Mouse (Mus musculus) urinary bladder, adult 18-20 months (tissue): ENCODE data around the gene Krt2.
A peak's percentile ranks its signal among the peaks of the same experiment; 100 is the strongest.

Source experiments
- DNase-seq, 2 experiments: peaks; one replicate each; pipeline ENCODE4 v3.0.0; 2022; ENCODE audit warnings: low spot score in 2 of 2, mixed read lengths in 2 of 2

Krt2 gene

DNA sequence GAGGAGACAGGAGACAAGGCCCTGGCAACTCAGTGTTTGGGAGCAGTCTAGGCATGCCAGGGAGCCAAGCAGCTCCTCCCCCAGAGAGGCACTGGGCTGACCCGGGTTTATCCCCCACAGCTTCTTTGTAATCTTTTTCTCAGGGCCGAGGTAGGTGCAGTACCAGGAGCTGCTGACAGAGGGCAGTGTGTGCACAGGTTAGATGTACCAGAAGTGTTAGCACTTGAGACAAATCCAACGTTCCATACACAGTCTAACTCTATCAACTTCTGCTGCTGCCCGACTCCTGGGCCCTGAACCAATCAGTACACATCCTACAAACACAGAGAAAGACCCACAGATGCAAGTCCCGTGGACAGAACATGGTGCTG, 45.3 kb downstream of the Krt2 start:
- DNase-seq: peak; percentile 87 to 94

DNA sequence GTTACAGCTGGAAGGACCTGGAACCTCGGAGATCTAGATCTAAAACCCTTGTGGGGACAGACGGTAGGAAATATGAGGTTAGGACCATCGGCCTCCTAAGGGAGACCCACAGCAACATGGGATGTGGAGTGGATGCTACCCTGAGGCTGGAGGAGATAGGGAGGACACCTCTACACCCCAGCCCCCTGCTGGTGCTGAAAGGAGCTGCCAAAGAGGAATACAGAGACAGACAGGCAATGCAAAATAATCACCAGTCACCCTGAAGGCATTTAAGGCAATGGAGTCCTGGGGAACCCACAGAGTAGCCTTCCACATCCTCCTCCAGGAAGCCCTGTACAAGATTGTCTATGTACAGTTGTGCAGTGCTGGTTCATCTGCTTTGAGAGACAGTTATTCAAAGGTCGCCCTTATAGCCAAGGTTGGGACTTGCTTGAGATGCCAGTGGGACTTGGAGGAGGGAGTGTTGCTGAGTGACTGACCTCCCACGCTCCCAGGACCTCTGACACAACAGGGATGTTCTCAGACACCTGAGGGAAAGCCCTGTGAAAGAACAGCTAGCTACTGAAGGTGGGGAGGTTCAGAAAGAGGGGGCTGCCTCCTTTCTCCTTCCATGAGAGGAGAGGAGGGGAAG, 45.8 kb downstream of the Krt2 start:
- no peak for DNase-seq

DNA sequence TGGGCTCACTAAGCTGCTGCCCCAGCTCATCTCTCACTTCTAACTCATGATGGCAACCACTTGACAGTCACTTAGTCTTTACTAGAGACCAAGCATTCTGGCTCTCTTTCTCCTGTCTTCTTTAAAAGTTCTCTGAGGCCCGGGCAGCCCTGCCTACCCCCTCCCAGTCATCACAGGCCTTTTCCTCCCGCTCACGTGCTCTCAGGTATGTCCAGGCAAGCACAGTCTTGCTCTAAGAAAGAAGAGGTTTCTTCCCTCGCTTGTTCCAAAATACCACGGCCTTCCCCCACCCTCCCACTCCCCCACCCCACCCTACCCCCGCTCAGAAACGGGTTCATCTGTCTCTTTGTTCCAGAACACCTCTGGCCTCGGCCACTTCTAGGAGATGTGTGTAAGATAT, 47.7 kb downstream of the Krt2 start:
- peak in 1 of 2 experiments; percentile 24 for DNase-seq
